Mouse (Mus musculus): ENCODE measurements around the gene Capn3.
A peak's percentile ranks its signal among the peaks of the same experiment; 100 is the strongest.

Capn3 gene

DNA sequence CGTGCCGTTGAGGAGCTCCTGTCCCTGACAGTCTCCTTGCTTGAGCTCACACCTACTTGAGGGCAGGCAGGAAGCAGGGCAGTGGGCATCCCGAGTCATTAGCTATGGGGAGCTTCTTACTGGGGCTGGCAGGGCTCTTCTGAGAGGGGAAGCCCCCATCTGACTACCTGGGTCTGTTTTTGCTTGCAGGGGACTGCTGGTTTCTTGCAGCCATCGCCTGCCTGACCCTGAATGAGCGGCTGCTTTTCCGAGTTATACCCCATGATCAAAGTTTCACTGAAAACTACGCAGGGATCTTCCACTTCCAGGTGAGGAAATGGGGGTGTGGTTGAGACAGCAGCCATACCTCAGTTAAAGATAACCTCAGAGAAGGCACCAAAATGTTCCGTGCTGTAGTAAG is 26.1 kb downstream of the Capn3 start:
- DNase-seq (ENCODE audit: low read depth, low spot score): no peak

DNA sequence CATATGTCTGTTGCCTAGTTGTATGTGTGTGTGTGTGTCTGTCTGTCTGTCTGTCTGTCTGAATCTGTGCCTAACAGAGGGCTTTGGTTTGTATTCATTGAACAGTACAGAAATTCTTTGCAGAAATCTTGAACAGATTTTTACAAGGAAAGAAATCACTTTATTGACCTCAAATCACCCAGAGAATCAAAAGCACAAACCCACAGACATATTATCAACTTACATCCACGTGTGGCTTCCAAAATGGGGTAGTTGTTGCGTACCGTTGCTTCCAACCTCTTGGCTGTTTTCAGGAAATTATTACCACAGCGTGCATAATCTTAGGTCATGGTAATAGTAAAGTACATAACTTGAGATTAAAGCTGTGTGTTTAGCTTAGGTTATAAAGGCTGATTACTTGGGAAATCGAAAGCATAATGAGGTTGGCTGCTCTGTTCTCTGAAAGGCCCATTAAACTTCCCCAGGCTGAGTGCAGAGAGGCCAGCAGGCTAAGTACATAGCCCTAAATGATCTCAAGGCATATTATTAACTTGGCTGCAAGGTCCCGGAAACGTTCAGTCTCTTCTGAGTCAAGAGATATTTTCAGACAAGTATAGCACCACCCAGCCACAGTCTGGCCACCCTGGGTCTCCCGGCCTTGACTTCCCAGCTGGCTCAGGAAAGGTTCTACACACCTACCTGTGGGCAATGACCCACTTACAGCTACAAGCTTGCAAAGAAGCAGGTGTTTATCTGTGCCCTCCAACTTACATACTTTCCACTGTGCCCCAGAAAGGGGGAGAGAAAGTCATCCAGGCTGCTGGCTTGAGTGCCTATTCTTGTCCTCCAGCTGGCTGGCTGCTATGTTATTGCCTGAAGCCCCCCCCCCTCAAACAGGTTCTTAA is 26.9 kb downstream of the Capn3 start:
- DNase-seq (ENCODE audit: low read depth, low spot score): peak; percentile 27

DNA sequence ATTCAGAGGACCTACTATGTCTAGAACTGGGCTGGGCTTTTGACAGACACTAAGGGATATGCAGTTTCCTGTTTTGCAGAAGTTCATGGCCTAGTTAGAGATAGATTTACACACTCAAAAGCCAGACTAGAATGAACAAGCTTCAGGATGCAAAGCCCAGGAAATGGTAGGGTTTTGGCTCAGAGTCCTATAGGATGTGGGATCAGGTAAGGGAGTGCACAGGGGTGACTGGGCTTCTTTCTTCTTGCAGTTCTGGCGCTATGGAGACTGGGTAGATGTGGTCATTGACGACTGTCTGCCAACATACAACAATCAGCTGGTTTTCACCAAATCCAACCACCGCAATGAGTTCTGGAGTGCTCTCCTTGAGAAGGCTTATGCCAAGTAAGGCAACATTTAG is 28.4 kb downstream of the Capn3 start:
- DNase-seq (ENCODE audit: low read depth, low spot score): no peak

DNA sequence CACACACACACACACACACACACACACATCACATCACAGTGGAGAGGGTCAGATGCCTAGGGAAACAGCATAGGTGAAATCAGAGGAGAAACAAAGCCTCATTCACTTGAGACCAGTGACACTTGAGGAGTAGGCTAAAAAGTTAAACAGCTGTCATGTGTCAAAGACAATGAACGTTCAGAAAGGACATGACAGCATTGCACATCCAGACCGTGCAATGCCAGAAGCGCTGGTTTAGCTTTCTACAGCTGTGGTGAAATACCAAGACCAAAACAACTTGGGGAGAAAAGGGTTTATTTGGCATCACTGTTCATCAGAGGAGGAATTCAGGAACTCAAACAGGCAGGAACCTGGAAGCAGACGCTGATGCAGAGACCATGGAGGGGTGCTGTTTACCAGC is 37.4 kb downstream of the Capn3 start:
- no peak for DNase-seq (ENCODE audit: low read depth, low spot score)

DNA sequence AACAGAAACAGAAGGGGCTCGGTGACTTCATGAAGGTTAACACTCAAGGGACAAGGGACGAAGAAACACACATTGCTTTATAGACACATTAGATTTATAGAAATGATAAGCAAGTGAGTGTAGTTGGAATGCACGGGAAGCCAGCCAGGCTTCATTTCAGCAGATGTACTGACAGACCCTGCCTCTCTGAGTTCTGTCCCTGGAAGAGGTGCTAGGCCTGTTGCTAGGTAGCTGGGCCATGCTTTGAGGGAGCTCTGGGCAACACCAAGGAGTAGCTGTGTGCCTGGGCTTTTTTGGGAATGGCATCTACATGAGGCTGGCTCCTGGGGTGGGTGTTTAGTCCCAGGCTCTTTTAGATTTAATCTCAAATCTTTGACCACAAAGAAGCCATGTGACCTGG is 40.7 kb downstream of the Capn3 start:
- peak; percentile 66 for DNase-seq (ENCODE audit: low read depth, low spot score)

DNA sequence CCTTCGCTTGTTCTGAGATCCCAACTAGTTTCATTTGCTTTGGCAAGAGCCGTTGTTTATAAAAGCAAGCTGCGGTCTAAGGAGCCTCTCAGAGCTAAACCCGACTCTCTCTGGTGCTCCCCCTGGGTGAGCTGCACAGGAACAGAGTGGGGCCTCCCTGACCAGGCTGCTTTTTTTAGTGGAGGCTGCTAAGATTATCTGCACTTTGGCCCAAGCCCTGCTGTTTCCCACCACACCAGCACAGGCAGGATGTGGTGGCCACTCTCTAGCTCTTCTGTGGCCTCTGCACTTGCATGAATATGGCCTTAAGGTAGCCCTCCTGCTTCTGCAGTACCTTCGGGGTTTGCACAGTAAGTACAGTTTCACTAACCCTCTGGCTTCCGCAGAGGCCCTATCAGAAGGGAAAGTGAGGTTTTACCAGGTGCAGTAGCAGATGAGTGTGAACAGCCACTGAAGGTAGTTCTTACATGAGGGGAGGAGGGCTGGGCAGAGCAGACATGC is 44.2 kb downstream of the Capn3 start:
- DNase-seq (ENCODE audit: low read depth, low spot score): no peak

DNA sequence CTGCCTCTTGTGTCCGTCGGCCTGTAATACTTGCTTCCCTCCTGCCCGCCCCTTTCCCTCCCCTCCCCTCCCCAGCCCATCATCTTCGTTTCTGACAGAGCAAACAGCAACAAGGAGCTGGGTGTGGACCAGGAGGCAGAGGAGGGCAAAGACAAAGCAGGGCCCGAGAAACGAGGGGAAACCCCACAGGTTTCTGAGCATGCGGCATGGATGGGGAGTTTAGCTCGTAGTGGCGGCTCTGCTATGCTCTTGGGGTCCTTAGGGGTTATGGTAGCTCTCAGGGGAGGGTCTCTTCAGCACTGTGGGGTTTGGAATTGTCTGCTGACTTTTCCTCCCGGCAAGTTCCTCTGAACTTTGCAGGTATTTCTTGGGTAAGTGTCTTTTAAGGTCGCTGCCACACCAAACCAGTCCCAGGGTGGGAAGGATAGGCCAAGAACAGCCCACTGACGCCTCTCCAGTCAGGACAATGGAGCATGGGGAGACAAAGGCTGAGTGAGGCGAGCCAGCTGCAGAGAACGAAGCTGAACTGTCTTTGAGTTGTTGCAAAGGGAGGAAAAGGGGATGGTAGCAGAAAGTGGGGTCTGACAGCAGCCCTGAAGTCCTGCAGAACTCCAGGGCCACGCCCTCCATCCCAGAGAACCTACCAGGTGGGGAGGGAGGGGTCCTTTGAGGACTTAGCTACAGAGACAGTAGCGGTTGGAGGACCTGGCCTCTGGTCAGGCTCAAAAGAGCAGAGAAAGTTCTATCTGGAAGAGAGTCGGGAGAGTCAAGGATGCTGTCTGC is 45.5 kb downstream of the Capn3 start:
- no peak for DNase-seq (ENCODE audit: low read depth, low spot score)

DNA sequence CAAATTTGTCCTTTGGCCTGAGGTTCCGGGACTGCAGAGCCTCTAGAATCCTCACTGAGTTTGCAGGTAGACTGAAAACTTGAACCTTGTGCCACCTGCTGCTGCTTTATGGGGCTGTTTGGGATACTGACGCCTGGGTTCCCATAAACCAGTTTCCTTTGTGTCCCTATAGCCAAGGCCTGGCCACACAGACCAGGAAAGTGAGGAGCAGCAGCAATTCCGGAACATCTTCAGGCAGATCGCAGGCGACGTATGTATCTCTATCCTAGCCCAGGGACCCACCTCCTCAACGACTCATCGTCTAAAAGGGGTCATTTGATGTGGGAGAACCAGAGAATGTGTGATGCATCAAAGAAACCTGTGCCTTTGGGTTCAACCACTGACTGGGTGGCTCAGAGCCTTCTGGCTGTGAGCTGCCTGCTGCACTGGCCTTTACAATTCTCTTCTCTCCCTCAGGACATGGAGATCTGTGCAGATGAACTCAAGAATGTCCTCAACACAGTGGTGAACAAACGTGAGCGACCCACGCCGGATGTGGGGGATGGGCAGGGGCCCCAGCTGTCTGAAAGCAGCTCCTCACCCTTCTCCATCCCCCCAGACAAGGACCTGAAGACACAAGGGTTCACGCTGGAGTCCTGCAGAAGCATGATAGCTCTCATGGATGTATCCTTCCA is 46.2 kb downstream of the Capn3 start:
- no peak for DNase-seq (ENCODE audit: low read depth, low spot score)

DNA sequence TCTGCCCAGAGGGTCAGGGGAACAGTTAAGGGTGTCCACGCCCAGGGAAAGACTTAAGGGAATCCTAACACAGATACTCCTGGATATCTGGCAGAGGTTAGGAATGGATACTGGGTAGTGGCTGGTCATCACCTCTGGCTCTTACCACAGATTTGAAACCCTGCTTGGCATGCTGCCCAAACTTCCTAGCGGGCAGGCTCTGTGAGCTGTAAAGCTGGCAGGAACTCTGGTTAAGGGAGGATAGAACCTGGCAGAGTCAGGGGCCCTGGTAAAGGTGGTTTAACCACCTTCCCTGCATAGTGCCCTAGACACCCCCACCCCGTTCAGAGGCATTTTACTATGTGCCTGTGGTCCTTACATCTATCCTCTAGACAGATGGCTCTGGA is 46.8 kb downstream of the Capn3 start:
- no peak for DNase-seq (ENCODE audit: low read depth, low spot score)

DNA sequence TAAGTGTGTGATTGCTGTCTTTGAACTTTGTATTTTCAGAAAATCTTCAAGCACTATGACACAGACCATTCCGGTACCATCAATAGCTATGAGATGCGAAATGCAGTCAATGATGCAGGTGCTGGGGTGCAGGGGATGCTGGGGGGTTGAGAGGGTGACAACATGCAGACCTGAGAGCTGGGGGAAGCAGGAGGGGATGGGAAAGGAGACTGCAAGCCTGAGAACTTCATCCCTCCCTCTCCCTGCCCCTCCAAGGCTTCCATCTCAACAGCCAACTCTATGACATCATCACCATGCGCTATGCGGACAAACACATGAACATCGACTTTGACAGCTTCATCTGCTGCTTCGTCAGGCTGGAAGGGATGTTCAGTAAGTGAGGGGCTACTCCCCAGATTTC is 47.3 kb downstream of the Capn3 start:
- no peak for DNase-seq (ENCODE audit: low read depth, low spot score)

DNA sequence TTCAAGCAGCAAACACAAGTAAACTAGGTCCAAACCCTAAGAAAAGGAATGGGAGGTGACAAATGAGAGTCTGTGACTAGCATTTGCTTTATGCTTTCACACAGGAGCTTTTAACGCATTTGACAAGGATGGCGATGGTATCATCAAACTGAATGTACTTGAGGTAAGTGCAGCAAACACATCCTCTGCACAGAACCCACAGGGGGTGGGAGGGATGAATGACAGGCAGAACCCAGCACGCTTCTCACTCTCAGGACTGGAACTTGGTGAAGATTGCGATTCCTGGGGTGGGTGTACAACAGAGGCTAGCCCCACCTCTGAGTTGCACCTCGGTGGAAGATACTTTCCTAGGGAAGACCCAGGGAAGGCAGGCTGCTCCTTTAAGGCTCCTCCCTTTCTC is 48.2 kb downstream of the Capn3 start:
- DNase-seq (ENCODE audit: low read depth, low spot score): no peak

DNA sequence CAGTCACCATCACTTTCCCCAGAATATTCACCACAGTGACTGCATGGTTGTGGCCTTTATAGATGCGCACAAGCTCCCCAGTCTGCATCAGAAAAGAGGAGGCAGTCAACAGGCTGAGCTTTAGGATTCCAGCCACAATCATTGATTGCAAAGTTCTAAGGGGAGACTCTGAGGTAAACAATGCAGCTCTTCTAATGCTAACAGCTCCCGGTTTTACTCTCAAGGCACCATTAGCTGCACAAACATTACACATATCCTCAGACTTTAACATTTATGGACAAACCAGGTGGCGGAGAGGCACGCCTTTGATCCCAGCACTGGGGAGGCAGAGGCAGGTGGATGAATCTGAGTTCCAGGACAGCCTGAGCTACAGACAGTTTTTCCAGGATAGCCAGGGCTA is 58.4 kb downstream of the Capn3 start:
- no peak for DNase-seq (ENCODE audit: low read depth, low spot score)

DNA sequence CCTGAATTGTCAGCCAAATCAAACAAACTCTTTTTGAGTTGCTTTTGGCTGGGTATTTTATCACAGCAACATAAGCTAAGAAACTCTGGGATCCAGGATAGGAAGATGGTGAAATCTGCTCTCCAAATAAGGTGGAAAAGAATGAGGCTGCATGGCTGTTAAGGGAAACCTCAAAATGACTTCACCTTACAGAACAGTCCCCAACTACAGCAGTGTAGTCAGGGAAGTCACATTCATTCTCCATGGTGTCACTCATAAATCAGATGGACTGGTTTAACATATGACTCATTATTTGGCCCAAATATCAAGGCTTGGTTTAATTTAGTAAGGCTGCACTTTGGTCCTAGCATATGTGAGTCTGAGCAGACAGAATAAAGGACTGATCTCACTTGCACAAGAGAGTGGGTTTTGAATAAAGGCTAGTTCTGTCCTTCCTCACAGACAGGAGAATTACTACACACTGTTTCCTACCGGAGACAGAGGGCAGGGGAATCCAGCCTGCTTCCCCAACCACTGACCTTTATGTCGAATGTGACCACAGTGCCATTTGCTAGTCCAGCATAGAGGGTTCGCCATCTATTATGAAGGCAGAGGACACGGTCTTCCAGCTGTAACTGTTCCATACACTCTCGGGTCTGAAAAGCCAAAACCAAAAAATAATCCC is 62.9 kb downstream of the Capn3 start:
- DNase-seq (ENCODE audit: low read depth, low spot score): no peak

DNA sequence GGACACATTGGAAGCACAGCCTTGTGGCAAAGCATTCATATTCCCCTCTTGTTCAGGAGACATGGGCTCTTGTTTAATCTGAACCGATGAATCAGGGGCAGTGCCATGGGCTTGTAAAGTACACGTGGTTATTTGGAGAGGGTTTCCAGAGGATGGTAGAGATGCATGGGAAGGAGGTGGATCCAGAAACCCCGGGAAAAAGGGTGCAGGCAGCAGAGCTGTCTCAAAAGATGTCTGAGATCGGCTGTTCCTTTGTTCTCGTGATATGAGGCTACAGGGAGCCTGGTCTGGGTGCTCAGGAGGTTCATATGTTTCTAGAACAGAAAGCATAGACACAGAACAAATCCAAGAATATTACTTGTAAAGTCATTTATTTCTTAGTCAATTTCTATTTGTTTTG is 71.0 kb downstream of the Capn3 start:
- no peak for DNase-seq (ENCODE audit: low read depth, low spot score)

DNA sequence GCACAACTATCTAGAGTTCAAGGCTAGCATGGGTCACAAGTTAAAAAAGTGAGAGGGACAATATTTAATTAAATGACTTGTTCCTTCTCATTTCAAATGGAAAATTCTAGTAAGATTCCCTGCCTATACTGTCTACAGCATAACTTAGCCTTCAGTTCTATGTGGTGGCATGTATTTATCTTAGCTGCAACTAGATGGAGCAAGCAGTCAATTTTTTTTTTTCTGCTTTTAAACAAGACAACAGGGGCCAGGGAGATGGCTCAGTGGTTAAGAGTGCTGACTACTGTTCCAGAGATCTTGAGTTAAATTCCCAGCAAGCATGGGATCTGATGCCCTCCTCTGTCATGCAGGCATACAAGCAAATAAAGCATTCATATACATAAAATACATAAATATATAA is 73.7 kb downstream of the Capn3 start:
- no peak for DNase-seq (ENCODE audit: low read depth, low spot score)

DNA sequence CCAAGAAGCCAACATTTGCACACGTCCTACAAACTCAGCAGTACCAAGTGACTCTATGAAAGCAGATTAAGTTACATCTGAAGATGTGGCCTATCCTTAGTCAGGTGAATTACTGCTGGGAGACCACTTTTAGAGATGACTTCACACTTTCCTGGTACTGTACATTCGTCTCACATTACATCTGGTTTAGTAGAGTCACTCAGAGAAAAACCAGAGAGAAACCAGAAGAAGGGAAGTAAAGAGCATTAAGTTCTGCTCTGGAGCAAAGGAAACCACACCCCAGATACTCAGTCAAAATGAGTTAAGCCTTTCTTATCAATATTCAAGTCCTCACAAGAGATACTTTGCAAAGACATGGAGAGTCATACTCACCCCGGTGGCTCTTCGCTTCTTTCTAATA is 75.4 kb downstream of the Capn3 start:
- DNase-seq (ENCODE audit: low read depth, low spot score): no peak

DNA sequence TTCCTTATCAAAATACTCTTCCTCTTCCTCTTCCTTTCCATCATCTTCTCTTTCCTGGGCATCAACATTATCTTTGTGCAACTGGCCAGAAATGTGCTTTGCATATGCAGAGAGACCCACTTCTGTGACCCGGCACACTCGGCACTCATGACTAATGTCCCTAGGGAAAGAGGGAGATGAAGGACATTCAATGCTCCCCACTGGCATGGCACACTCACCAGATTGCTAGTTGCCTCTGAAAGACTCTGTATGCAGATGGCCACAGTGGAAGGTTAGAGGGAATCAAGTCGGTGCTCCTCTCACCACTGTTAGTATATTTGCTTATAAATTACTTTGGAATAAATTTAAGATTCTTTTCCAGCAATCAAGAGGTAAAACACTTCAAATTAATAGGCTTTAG is 83.5 kb downstream of the Capn3 start:
- peak; percentile 29 for DNase-seq (ENCODE audit: low read depth, low spot score)

DNA sequence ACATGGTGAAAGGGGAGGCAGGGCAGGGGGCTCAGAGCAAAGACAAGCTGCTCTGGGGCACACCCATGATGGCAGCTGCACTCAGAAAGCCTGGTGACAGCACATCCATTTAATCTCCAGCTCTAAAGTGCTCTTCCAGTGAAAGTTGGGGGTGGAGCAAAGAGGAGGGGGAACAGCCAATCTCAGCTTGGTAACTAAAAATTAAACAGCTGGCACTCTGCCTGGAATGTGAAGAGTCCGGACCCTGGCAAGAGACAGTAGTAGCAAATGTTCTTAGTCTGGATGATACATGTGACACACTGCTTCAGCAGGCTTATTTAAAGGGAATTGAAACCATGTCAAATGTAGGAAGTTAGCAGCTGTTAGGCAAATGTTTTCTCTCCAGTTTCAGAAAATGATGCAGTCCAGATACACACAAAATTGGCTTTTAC is 84.0 kb downstream of the Capn3 start:
- peak; percentile 94 for DNase-seq (ENCODE audit: low read depth, low spot score)

DNA sequence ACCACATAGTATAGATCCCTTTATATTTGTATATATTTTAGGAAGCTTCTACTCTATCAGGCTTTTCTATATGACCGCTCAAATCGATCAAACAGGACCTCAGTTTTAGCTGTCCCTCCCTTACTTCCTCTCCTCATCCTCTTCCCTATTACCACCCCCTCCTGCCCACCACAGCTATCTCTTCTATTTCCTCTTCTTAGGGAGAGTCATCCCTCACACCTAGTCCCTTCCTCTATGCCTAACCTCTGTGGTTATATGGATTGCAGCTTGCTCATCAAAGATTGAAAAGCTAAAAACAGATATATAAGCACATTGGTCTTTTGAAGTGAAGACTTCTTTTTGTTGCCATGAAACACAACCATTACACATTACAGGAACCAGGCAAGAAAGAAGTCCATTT is 88.9 kb downstream of the Capn3 start:
- DNase-seq (ENCODE audit: low read depth, low spot score): no peak
